Mouse (Mus musculus) fibroblast of lung, adult 2 months (primary cell): ENCODE data around the gene Pomt1.
"Not testable (repeated sequence)": the region's sequence is repeated elsewhere in the genome, so short reads cannot be mapped to it uniquely, and the experiment has no call there.

Source experiments
- DNase-seq: peaks from one replicate; pipeline ENCODE4 v3.0.0-alpha.2; 2011; ENCODE audit warnings: low read depth

Gene Pomt1

GRCm38 (mm10) chr2:32282727-32283126 lies 46.3 kb downstream of the Pomt1 start:
- peak; percentile 13 for DNase-seq

GRCm38 (mm10) chr2:32283986-32284385 lies 47.6 kb downstream of the Pomt1 start:
- no peak for DNase-seq

GRCm38 (mm10) chr2:32287334-32287840 lies 51.0 kb downstream of the Pomt1 start, which contains the start of gene Golga2:
TSS of gene Golga2 (plus strand) at chr2:32287384.
- DNase-seq, result no peak

GRCm38 (mm10) chr2:32287923-32288367 lies 51.6 kb downstream of the Pomt1 start, which contains the start of gene Swi5:
TSS of gene Swi5 (minus strand) at chr2:32288075.
- DNase-seq, result peak; percentile 99

- DNase-seq, result no peak
These were observed 52.1 kb downstream of the Pomt1 start for GRCm38 (mm10) chr2:32288371-32288931.

GRCm38 (mm10) chr2:32289578-32289977 lies 53.2 kb downstream of the Pomt1 start:
- DNase-seq, result no peak

GRCm38 (mm10) chr2:32294348-32294747 lies 58.0 kb downstream of the Pomt1 start:
- DNase-seq, result no peak

GRCm38 (mm10) chr2:32295285-32295684 lies 58.9 kb downstream of the Pomt1 start:
- DNase-seq, result no peak

GRCm38 (mm10) chr2:32295842-32296241 lies 59.5 kb downstream of the Pomt1 start:
- not testable (repeated sequence) for DNase-seq

- DNase-seq, result no peak
These were observed 63.1 kb downstream of the Pomt1 start for GRCm38 (mm10) chr2:32299469-32299868.

GRCm38 (mm10) chr2:32302952-32303351 lies 66.6 kb downstream of the Pomt1 start:
- DNase-seq, result no peak

GRCm38 (mm10) chr2:32304145-32304832 lies 67.9 kb downstream of the Pomt1 start:
- DNase-seq, result no peak
